Mouse (Mus musculus) brain, embryonic 14.5 days (tissue): ENCODE results near the gene Serpina1c.
"Not testable (repeated sequence)": the region's sequence is repeated elsewhere in the genome, so short reads cannot be mapped to it uniquely, and the experiment has no call there.

Experiments used
- CTCF ChIP-seq: fragments of 200-500 bp; IDR thresholded peaks from 2 replicates; pipeline ENCODE4 v1.5.1; 2012; ENCODE audit warnings: inconsistent platforms, mild to moderate bottlenecking, moderate library complexity, borderline replicate concordance; ENCODE audit not compliant: insufficient read depth, insufficient read length; ENCODE audit errors: extremely low read depth
- POLR2A ChIP-seq: fragments of 200-500 bp; IDR thresholded peaks from 2 replicates; pipeline ENCODE4 v1.6.1; 2012; ENCODE audit warnings: mild to moderate bottlenecking, inconsistent platforms, borderline replicate concordance; ENCODE audit not compliant: poor library complexity, insufficient read depth, insufficient read length, severe bottlenecking; ENCODE audit errors: extremely low read depth

- TF ChIP-seq CTCF, POLR2A: not testable (repeated sequence)
These were observed 37.8 kb downstream of the Serpina1c start for GRCm38 (mm10) chr12:103866873-103867272.
